Mouse (Mus musculus): ENCODE data around the gene Plscr5. TPM values are rescaled to one million over a fixed set of nuclear protein-coding genes. Genes with fewer than 3 reads are reported as not detected.
A peak's percentile ranks its signal among the peaks of the same experiment; 100 is the strongest.

Gene Plscr5
- polyA plus RNA-seq, 1 experiment from 2014 or later = not detected

GRCm38 (mm10) chr9:92229833-92230205, 37.1 kb downstream of the Plscr5 start:
- H3K4me3 ChIP-seq = no peak overlapping the region
- no peak for ATAC-seq (ENCODE audit: low FRiP score, low read depth)
- H3K27me3 ChIP-seq = no peaks in the 10 kb centered on the region
- H3K4me1 ChIP-seq = no peaks in the 10 kb centered on the region
- no peak overlapping the region for H3K4me2 ChIP-seq (replicated peaks)
- H3K9me3 ChIP-seq = no peaks in the 10 kb centered on the region
- H3K36me3 ChIP-seq = no peaks in the 10 kb centered on the region
- no peak overlapping the region for H3K9ac ChIP-seq (replicated peaks)
- 79% methylated on average over 2 of the region's 2 CpGs for WGBS
- H3K27ac ChIP-seq (replicated peaks) = no peak overlapping the region

GRCm38 (mm10) chr9:92234901-92235458, 42.2 kb downstream of the Plscr5 start:
- ATAC-seq (ENCODE audit: low FRiP score, low read depth) = no peak
- Histone ChIP-seq H3K27ac (replicated peaks) (no peak overlapping the region), H3K9ac (replicated peaks) (no peak overlapping the region), H3K9me3 (no peaks in the 10 kb centered on the region), H3K4me2 (replicated peaks) (no peak overlapping the region), H3K27me3 (no peaks in the 10 kb centered on the region), H3K36me3 (no peaks in the 10 kb centered on the region), H3K4me1 (no peaks in the 10 kb centered on the region), H3K4me3 (no peak overlapping the region)
- 93% methylated on average over 11 of the region's 11 CpGs for WGBS

- Histone ChIP-seq H3K27ac (replicated peaks) (no peak overlapping the region), H3K4me3 (no peak overlapping the region), H3K36me3 (no peaks in the 10 kb centered on the region), H3K9ac (replicated peaks) (no peak overlapping the region), H3K27me3 (no peaks in the 10 kb centered on the region), H3K4me2 (replicated peaks) (no peak overlapping the region), H3K9me3 (no peaks in the 10 kb centered on the region), H3K4me1 (peaks cover 18% of the 10 kb centered on the region)
- 84% methylated on average over 7 of the region's 7 CpGs for WGBS
- no peak for ATAC-seq (ENCODE audit: low FRiP score, low read depth)
These were observed 56.2 kb downstream of the Plscr5 start for GRCm38 (mm10) chr9:92248773-92249446.

- peak within 1 kb of the TSS; percentile 77 for H3K9ac ChIP-seq (replicated peaks)
- H3K4me2 ChIP-seq (replicated peaks) = peak within 1 kb of the TSS; percentile 77
- no peaks in the 10 kb centered on the region for H3K27me3 ChIP-seq
- peak within 1 kb of the TSS; percentile 68 for H3K27ac ChIP-seq (replicated peaks)
- peaks cover 18% of the 10 kb centered on the region for H3K4me1 ChIP-seq
- no peaks in the 10 kb centered on the region for H3K36me3 ChIP-seq
- no peaks in the 10 kb centered on the region for H3K9me3 ChIP-seq
- ATAC-seq (ENCODE audit: low FRiP score, low read depth) = no peak
- peak within 1 kb of the TSS; percentile 65 for H3K4me3 ChIP-seq
- WGBS = 46% methylated on average over 7 of the region's 7 CpGs
These were observed 56.7 kb downstream of the Plscr5 start, which contains the start of gene Plscr1 for GRCm38 (mm10) chr9:92249447-92249852. Gene Plscr1, plus strand, starts transcription at chr9:92249750.

- no peaks in the 10 kb centered on the region for H3K36me3 ChIP-seq
- H3K9me3 ChIP-seq = no peaks in the 10 kb centered on the region
- H3K27me3 ChIP-seq = no peaks in the 10 kb centered on the region
- WGBS = under 1% methylated on average over 40 of the region's 40 CpGs
- peak overlapping the region; percentile 77 for H3K9ac ChIP-seq (replicated peaks)
- H3K4me2 ChIP-seq (replicated peaks) = peak overlapping the region; percentile 77
- peak overlapping the region; percentile 68 for H3K27ac ChIP-seq (replicated peaks)
- H3K4me1 ChIP-seq = peaks cover 18% of the 10 kb centered on the region
- peak overlapping the region; percentile 65 for H3K4me3 ChIP-seq
- peak; percentile 93 for ATAC-seq (ENCODE audit: low FRiP score, low read depth)
These were observed 57.4 kb downstream of the Plscr5 start for GRCm38 (mm10) chr9:92249987-92250772.

GRCm38 (mm10) chr9:92252718-92253117, 60.0 kb downstream of the Plscr5 start:
- no peak for ATAC-seq (ENCODE audit: low FRiP score, low read depth)
- H3K27me3 ChIP-seq = no peaks in the 10 kb centered on the region
- no peaks in the 10 kb centered on the region for H3K36me3 ChIP-seq
- H3K9ac ChIP-seq (replicated peaks) = no peak overlapping the region
- no peak overlapping the region for H3K4me3 ChIP-seq
- no peaks in the 10 kb centered on the region for H3K9me3 ChIP-seq
- H3K27ac ChIP-seq (replicated peaks) = no peak overlapping the region
- 81% methylated on average over 5 of the region's 5 CpGs for WGBS
- no peak overlapping the region for H3K4me2 ChIP-seq (replicated peaks)
- peaks cover 18% of the 10 kb centered on the region for H3K4me1 ChIP-seq

GRCm38 (mm10) chr9:92253585-92254321, 61.0 kb downstream of the Plscr5 start:
- Histone ChIP-seq H3K4me3 (no peak overlapping the region), H3K27me3 (no peaks in the 10 kb centered on the region), H3K27ac (replicated peaks) (no peak overlapping the region), H3K9ac (replicated peaks) (no peak overlapping the region), H3K4me1 (peaks cover 18% of the 10 kb centered on the region), H3K9me3 (no peaks in the 10 kb centered on the region), H3K4me2 (replicated peaks) (no peak overlapping the region), H3K36me3 (no peaks in the 10 kb centered on the region)
- no peak for ATAC-seq (ENCODE audit: low FRiP score, low read depth)
- 93% methylated on average over 10 of the region's 10 CpGs for WGBS

Other genes with a start within 250 kb of the Plscr5 start
- 17.5 and 18.3 TPM in 2 replicates for gene Plscr1, start 56.8 kb downstream of the Plscr5 start, polyA plus RNA-seq (2016; fragmentation: Nextera tagmentation; extraction: Ambion mirVana)
- 0.71 and 1.2 TPM in 2 replicates for gene Plscr2, start 82.7 kb downstream of the Plscr5 start, polyA plus RNA-seq (2016; fragmentation: Nextera tagmentation; extraction: Ambion mirVana)
- not detected in 2 replicates for gene 1700057G04Rik, start 116.4 kb downstream of the Plscr5 start, polyA plus RNA-seq (2016; fragmentation: Nextera tagmentation; extraction: Ambion mirVana)

Measured in midbrain, embryonic 12.5 days (tissue).